Mouse (Mus musculus) cerebellum, postnatal 14 days (tissue): ENCODE measurements around the gene Hist1h3a.
A peak's percentile ranks its signal among the peaks of the same experiment; 100 is the strongest.
"Not testable (repeated sequence)": the region's sequence is repeated elsewhere in the genome, so short reads cannot be mapped to it uniquely, and the experiment has no call there.

ENCODE experiments used
- DNase-seq, 2 experiments: peaks; one replicate each; pipeline ENCODE4 v3.0.0; 2021; ENCODE audit warnings: mixed read lengths in 2 of 2

Gene Hist1h3a

DNA sequence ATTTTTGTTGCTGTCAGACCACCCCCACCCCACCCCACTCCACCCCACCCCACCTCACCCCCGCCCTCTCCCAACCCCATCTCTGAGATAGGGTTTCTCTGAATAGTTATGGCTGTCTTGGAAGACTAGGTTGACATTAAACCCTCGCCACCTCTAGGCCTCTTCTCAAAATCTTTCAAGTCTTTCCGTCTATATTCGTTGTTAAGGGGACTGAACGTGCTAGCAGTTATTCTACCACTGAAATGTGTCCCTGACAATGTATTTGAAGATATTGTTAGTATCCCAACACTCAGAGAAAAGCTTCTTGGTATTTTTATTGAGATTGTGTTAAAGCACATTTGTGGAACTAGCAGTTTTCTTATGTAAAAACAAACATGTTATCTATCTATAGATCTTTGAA lies 21.3 kb downstream of the Hist1h3a start:
- DNase-seq: no peak

DNA sequence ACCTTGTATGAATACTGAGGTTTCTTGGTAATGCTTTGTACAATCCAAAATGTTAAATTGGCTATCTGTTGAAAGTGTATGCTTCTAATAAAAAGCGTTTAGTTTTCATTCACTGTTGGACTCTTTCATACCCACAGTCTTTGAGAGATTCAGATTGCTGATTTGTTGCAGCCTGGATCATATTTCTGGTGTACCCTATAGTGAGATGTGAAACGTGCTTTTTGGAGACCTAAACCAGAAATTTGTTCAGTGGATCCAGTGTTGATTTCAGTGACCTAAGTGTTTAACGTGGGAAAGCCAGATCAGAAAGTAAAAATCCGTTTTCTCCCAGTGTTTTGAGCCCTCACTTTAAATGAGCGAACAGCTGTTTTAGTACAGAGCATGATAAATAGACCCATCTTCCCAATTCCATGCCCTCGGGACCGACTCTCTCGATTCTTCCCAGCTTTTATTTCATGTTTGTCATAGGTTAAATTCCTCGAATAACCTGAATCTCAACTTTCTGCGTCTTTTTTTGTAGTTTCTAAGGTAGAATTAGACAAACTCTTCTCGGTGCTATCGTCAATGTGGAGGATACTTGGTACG lies 21.8 kb downstream of the Hist1h3a start:
- DNase-seq: no peak

DNA sequence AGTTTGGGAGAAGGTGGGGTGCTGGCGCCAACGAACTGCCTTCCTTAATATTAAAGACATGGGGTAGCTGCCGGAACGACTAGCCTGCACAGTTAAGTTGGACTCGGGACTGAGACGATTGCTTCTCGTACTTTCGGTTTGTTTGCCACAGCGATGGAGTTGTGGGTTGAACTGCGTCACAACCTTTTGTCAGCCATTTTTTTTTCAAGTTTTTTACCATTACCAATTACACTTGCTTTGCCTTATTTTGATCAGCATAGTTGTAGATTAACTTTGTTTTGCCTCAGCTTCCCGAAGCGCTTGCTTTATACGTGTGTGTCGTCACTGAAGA lies 22.3 kb downstream of the Hist1h3a start:
- no peak for DNase-seq

DNA sequence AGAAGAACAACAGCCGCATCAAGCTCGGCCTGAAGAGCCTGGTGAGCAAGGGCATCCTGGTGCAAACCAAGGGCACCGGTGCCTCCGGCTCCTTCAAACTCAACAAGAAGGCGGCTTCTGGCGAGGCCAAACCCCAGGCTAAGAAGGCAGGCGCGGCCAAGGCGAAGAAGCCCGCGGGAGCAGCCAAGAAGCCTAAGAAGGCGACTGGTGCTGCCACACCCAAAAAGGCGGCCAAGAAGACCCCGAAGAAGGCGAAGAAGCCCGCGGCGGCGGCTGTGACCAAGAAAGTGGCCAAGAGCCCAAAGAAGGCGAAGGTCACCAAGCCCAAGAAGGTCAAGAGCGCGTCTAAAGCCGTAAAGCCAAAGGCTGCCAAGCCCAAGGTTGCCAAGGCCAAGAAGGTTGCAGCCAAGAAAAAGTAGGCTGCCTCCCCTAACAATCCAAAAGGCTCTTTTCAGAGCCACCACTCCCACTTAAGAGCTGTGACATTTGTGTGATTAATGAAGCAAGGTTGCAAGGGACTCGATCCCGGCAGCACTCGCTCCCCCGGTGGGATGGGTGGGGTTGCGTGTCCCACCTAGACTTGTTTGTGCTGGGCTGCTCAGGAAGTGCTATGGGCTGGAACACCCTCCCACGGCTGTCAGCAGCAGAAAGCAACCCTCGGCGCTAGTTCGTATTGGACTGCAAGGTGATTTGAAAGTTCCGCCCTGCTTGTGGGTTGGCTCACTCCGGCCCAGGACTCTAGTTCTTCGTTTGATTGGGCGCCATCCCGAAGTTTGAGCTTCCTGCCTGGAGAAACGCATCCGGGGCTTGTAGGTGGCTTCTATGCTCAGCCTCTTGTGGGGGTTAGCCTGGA lies 22.9 kb downstream of the Hist1h3a start:
- DNase-seq: peak; percentile 87 to 88

DNA sequence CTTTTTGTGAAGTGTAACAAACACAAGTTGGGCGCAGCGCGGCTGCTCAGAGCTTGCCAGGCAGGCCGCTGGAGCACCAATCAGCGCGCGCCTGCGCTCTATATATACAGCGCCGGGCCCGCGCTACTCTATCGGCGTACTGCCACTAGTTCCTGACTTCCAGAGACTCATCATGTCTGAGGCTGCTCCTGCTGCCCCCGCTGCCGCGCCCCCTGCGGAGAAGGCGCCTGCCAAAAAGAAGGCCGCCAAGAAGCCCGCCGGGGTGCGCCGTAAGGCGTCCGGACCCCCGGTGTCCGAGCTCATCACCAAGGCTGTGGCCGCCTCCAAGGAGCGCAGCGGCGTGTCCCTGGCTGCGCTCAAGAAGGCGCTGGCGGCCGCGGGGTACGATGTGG lies 23.5 kb downstream of the Hist1h3a start, which contains the start of gene Hist1h1c:
Hist1h1c (plus strand) TSS at position 132 of the 392 bp plus-strand sequence.
- peak; percentile 76 to 83 for DNase-seq

DNA sequence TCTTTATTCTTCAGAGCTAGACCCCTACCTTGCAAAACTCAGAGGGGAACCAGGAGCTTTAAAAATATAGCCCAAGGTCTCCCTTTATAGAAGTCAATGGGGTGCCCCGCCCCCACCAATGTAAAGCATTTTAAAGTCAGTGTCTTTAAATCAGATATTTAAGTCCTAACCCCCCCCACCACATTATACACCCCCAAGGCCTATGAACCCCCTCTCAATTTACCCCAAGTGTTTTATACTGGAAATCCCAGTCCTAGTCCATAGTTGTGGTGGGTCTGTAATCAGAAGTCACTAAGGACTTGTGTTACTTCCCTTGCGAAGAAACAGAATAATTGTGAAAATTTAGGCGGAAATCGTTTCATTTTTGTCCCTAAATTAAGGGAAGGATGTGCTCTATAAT lies 24.1 kb downstream of the Hist1h3a start:
- no peak for DNase-seq

DNA sequence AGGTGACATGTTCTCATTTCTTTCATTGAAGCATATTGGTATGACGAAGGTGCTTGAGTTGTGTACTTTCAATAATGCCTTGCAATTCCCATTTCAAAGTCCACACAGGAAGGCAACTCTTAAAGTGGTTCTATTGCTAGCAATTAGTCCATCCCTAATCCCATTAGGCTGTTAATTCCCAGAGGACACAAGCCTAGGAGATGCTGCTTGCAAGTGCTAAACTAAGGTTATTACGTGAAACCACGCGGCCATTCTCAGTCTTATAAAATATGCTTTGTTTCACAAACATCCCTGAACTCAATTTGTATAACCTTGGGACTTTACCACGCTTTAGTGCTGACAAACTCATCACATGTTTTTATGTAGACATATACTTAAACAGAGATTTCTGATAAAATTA lies 25.1 kb downstream of the Hist1h3a start:
- no peak for DNase-seq

DNA sequence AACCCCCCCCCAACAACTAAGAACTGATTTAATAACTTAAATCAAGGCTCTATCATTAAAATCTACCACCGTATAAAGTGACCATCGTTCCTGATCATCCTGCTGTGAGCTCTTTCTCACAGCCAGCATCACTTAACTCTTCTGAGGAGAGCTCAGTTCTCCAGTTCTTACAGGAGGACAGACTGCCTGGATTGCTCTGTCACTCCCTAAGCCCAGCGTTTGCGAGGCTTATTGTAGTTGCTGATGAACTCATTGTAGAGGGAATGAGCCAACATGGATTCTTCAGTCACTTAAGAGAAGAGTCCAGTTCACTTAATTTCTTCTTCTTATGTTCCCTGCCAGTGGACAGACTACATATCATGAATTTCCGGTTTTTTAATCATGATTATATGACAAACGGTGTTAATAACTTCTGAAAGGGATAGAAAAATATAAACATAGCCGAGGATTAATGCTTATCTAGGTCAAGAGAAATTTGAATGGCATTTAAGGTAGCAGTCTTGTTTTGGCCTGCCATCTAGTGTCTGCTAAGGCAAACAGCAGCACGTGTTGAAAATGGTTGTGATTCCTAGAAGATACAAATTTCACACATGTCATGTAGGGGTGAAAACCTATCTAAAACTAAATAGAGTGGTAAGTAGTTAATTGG lies 29.9 kb downstream of the Hist1h3a start:
- peak; percentile 45 for DNase-seq

DNA sequence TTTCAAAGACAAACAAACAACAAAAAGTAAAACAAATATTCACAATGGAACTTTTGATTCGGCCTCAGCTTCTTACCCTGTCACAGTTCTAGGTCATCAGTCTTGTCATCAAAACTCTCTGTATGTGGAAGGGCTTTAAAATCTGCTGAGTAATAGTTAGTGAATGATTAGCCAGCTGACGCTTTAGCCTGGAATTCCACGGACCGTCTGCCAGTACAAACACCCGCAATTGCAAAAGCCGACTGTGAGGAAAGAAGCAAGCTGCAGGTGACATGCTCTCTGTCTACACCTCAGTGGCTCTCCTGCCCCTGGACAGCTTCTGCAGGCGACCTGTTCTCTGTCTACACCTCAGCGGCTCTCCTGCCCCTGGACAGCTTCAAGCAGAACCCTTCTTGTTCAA lies 31.7 kb downstream of the Hist1h3a start:
- no peak for DNase-seq

DNA sequence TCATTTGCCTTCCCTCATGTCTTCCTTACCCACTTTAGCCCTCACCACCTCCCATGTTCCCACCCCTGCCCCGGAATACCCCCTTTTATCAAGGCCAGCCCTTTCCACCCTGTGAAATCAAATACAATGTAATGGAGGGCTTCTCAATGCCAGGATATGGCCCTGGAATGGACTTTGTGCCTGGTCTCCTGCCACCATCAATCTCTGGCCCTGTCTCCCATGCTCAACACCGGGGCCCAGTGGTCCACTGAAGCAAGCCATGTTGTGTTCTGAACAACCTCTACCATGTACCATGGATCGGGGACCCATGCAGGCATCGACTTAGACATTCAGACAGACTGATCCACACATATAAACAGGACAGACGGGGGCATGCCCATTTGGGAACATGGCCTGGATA lies 32.5 kb downstream of the Hist1h3a start:
- no peak for DNase-seq

DNA sequence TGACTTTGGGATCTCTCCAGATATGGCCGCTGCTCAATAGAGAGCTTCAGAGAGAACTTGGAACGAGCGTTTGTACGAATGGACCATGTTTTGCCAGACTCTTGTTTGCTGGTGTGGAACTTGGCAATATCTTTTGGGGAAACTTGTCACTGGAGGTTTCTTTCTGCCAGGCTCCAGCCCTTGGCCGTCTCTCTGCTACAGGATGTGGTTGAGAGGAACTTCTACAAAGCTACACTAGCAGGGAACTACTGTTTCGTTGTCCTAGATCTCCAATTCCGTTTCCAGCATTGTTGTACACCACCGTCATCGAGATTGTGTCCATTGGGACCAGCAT lies 33.0 kb downstream of the Hist1h3a start:
- DNase-seq: no peak

DNA sequence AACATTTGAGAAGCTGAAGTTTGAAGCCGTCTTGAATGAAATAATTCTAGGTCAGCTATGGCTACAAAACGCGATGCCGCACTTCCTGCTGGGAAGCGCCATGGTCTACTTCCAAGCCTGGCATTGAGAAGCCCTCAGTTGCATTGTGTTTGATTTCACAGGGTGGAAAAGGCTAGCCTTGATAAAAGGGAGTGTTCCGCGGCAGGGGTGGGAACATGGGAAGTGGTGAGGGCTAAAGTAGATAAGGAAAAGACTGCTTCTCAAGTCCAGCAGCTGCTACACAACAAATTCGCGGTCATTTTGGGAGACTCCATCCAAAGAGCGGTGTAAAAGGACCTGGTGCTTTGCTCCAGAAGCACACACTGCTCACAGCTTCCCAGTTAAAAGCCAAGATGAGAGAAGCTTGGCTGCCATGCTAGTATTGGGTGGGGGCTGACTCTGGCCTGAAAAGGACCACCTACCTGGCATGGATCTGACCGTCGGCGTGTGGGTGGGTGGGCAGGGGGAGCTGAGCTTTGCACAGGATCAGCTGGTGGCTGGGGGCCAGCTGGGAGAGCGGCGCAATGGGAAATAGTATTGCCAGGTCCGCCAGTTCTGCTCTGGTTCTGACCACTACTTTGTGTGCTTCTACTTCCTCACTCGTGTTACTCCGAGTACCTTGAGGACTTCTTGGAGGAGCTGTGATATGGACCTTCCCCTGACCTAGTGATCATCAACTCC lies 33.6 kb downstream of the Hist1h3a start:
- DNase-seq: no peak

DNA sequence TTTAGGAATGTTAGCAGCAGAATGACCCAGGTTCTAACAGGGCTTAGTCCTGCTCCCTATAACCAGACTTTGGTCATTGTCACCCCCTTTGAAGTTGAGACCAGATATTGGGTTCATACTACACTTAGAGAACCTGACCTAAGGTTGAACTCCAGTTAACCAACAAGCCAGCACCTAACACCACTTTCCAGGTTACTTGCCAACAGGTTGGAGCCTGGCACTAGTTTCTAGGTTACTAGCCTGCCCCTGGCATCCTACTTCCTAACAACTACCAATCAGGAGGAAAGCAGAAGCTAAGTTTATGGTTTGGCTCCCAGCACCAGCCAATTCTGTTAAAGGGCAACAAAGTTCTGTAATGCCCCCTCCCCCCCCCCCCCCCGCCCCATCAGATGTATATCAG lies 37.0 kb downstream of the Hist1h3a start:
- DNase-seq: no peak

DNA sequence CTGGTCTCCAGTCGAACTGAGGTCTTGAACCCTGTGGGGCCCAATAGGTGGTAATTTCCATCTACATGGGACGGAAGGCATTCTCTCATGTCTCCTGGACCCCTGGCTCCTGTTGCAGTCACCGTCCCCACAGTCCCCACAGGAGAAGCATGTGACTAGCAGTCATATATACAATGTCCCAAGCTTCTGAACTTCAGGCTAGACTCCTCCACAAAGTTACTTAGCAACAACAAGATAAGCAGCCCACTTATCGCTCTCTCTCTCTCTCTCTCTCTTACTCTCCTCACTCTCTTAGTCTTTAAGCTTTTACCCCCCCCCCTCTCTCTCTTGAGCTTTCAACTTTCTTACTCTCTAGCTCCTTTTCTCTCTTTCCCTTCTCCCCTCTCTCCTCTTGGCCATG lies 37.9 kb downstream of the Hist1h3a start:
- no peak for DNase-seq

DNA sequence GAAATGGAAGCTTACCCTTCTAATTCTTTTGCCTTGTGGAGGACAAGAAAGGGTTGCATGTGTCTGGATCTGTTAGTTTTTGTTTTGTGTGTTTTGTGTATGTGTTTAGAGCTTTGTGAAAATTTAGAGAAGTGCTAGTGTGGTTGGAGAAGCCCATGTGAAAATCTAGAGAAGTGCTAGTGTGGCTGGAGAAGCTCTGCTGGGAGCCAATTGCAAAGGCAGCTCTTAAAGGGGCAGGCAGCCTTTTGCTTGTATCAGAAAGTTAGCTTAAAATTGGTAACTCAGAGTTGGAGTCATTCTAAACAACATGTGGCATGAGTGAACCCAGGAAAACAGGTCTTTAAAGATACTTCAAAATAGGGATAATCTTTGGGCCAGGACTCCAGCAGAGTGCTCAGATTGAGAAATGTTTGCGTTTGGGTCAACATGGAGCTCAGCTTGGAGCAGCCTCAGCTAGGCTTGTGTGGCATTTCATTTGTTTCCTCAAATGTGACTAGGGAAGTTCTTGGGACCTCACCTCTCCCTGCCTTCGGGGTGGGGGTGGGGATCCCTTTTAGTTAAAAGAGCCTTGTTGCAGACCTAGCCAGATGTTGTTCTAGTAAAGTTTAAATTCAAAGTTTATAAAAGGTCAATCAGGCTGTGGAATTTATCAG lies 44.5 kb downstream of the Hist1h3a start:
- not testable (repeated sequence) for DNase-seq

DNA sequence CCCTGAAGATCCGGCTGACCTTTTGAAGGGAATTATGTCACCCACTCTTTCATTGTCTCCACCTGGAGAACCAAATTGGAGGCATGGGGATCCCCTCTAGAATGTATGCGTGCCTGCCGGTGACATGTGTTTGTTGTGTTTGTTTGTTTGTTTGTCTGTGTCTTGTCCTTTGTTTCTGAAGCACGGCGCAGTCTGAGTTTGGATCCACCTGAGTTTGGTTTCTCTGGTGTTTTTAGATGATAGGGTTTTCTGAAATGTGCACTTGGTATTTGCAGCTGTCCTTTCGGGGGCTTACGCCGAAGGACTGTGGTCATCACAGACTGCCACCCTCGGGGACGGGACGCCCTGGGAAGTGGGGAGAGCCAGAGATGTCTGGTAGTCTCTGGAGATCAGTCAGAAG lies 45.0 kb downstream of the Hist1h3a start:
- DNase-seq: no peak

DNA sequence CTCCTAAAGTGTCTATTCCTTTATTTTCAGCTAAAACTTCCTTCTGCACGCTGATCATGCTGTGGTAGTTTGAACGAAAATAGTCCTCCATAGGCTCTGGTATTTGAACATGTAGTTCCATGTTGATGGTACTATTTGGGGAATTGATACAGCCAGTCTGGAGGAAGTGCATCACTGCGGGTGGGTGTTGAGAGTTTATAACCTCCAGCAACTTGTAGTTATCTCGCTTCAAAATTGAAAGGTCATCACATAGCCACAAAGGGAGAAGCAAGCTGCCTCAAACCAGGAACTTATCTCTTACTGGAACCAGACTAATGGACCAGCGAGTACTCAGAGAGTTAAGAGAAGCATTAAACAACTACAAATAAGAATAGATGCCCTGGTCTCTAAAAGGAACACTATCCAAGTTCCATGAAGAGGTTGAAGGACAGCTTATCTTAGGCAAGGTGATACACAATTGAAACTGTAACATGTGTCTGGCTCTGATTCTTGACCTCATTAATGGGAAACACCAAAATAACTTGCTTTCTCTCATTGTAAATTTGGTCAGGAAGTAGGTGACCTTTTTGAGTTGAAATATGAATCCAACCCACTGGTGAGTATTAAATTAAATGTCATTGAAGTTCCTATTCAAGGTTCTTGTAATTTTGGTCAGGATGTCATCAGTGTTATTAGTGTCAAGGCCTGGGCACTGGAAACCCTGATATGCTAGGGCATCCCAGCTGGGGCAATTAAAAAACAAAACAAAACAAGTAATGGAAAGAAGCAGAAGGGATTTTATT lies 45.7 kb downstream of the Hist1h3a start:
- DNase-seq: no peak
